Comparison of ENCODE assay signal across 8 mouse cellular contexts in the genomic region with DNA sequence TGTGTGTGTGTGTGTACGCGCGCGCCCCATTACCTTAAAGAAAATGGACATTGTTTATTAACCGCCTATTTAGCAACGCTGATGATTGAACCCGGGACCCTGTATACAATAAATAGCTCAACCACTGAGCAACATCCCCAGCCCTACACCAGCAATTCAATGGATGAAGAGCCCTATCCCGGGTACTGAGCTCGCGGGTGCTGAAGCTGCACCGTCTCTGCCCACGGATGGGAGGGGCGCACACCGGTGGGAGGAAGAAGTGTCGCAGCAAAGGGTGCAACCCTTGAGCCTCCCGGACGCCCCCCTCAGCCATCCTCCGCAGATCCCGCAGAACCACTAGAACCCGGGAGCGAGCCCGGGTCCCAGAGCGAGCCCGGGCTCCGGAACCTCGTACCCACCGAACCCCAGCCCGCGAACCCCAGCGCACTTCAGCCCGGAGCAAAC. TPM values are rescaled to one million over a fixed set of nuclear protein-coding genes. Genes with fewer than 3 reads are reported as not detected.
A peak's percentile ranks its signal among the peaks of the same experiment; 100 is the strongest.
DNase-seq lines count a peak whose midpoint lies in the region; ATAC-seq and TF ChIP-seq lines count a peak whose summit lies in the region.

No protein-coding gene starts in this region.

- 0 out of 2 replicates have a peak, but pooled peaks cover 4% of the 10 kb centered on the region for H3K27me3 ChIP-seq in forebrain, postnatal 0 days (ENCODE audit: insufficient read depth, low read length)
- no peaks in the 10 kb centered on the region; the same call in 1 of the 2 replicates for H3K27me3 ChIP-seq in liver, embryonic 15.5 days
- peaks cover 3% of the 10 kb centered on the region; the same call in 1 of the 2 replicates for H3K27me3 ChIP-seq in stomach, embryonic 15.5 days (replicated peaks)

- peak overlapping the region; percentile 81 for H3K9ac ChIP-seq in forebrain, postnatal 0 days
- H3K9ac ChIP-seq in liver, embryonic 15.5 days, result peak overlapping the region; percentile 84
- peak overlapping the region; percentile 73 for H3K9ac ChIP-seq in stomach, embryonic 15.5 days

- peak; percentile 10; the same call in 1 of the 2 replicates for TF ChIP-seq CTCF in forebrain, postnatal 0 days (IDR thresholded peaks at IDR 0.05; ENCODE audit: low read depth)

- H3K4me3 ChIP-seq in forebrain, postnatal 0 days (ENCODE audit: low read depth, low read length), result peak overlapping the region; percentile 88
- H3K4me3 ChIP-seq in liver, embryonic 15.5 days (replicated peaks), result peak overlapping the region; percentile 83
- H3K4me3 ChIP-seq in stomach, embryonic 15.5 days (replicated peaks), result peak overlapping the region; percentile 76

- H3K4me2 ChIP-seq in forebrain, postnatal 0 days (ENCODE audit: low read depth), result peak overlapping the region; percentile 71
- peak overlapping the region; percentile 99 for H3K4me2 ChIP-seq in liver, embryonic 15.5 days
- H3K4me2 ChIP-seq in stomach, embryonic 15.5 days, result peak overlapping the region; percentile 83

- H3K9me3 ChIP-seq in forebrain, postnatal 0 days (ENCODE audit: low read length), result no peaks in the 10 kb centered on the region
- H3K9me3 ChIP-seq in liver, embryonic 15.5 days (replicated peaks), result no peaks in the 10 kb centered on the region
- H3K9me3 ChIP-seq in stomach, embryonic 15.5 days, result no peaks in the 10 kb centered on the region

- peak; percentile 75 for ATAC-seq in frontal cortex, adult (ENCODE audit: low TSS enrichment)
- ATAC-seq in forebrain, postnatal 0 days, result peak; percentile 74
- ATAC-seq in liver, embryonic 15.5 days (ENCODE audit: insufficient read depth), result peak; percentile 70
- ATAC-seq in stomach, embryonic 15.5 days (ENCODE audit: insufficient read depth, low FRiP score, low read depth), result no peak; the same call in 1 of the 2 replicates

- 2% methylated on average over 31 of the region's 31 CpGs for WGBS in forebrain, postnatal 0 days
- WGBS in liver, embryonic 15.5 days (ENCODE audit: insufficient replicate concordance), result 1% methylated on average over 31 of the region's 31 CpGs
- WGBS in stomach, embryonic 15.5 days, result 1% methylated on average over 31 of the region's 31 CpGs

- no peaks in the 10 kb centered on the region for H3K4me1 ChIP-seq in forebrain, postnatal 0 days (ENCODE audit: insufficient read depth)
- peaks cover 26% of the 10 kb centered on the region for H3K4me1 ChIP-seq in liver, embryonic 15.5 days (replicated peaks)
- H3K4me1 ChIP-seq in stomach, embryonic 15.5 days, result 0 out of 2 replicates have a peak, but pooled peaks cover 5% of the 10 kb centered on the region

- H3K36me3 ChIP-seq in forebrain, postnatal 0 days (ENCODE audit: insufficient read depth), result no peaks in the 10 kb centered on the region
- no peaks in the 10 kb centered on the region; the same call in 1 of the 2 replicates for H3K36me3 ChIP-seq in liver, embryonic 15.5 days (replicated peaks)
- H3K36me3 ChIP-seq in stomach, embryonic 15.5 days, result no peaks in the 10 kb centered on the region

- H3K27ac ChIP-seq in forebrain, postnatal 0 days (ENCODE audit: low read depth, low read length), result peak overlapping the region; percentile 95
- H3K27ac ChIP-seq in liver, embryonic 15.5 days (replicated peaks), result peak overlapping the region; percentile 93
- peak overlapping the region; percentile 80 for H3K27ac ChIP-seq in stomach, embryonic 15.5 days

- DNase-seq in frontal cortex, postnatal 14 days (ENCODE audit: low spot score in 2 of 2), result no peak
- DNase-seq in spleen, postnatal 36 days (ENCODE audit: low spot score in 2 of 2), result peak; percentile 44 to 53
- no peak for DNase-seq in spleen, postnatal 14 days (ENCODE audit: low spot score in 2 of 2)
- DNase-seq in forebrain, postnatal 0 days, result no peak
- no peak for DNase-seq in cerebellum, adult 11-12 months

RNA-seq across cellular contexts. Expression of a gene that starts 0.4 kb away (rescaled TPM):
- 20.1 and 27.4 TPM in 2 replicates for total RNA-seq in forebrain, postnatal 0 days (2014; rRNA removed)
- polyA plus RNA-seq in forebrain, postnatal 0 days (2015; fragmentation: Nextera tagmentation; extraction: Ambion mirVana), result 4.7 and 7.0 TPM in 2 replicates
- 1.5 and 1.8 TPM in 2 replicates for polyA plus RNA-seq in liver, embryonic 15.5 days (2015; fragmentation: Nextera tagmentation; extraction: Ambion mirVana)
- polyA plus RNA-seq in stomach, embryonic 15.5 days (2015; fragmentation: Nextera tagmentation; extraction: Ambion mirVana), result 3.2 and 3.3 TPM in 2 replicates

RNA-seq across cellular contexts. Expression of a gene that starts 32.1 kb away (rescaled TPM):
- total RNA-seq in forebrain, postnatal 0 days (2014; rRNA removed), result 29.7 and 29.9 TPM in 2 replicates
- 9.0 and 11.6 TPM in 2 replicates for polyA plus RNA-seq in forebrain, postnatal 0 days (2015; fragmentation: Nextera tagmentation; extraction: Ambion mirVana)
- polyA plus RNA-seq in liver, embryonic 15.5 days (2015; fragmentation: Nextera tagmentation; extraction: Ambion mirVana), result 6.9 and 7.1 TPM in 2 replicates
- polyA plus RNA-seq in stomach, embryonic 15.5 days (2015; fragmentation: Nextera tagmentation; extraction: Ambion mirVana), result 19.9 TPM in 2 replicates

RNA-seq across cellular contexts. Expression of a gene that starts 58.4 kb away (rescaled TPM):
- total RNA-seq in forebrain, postnatal 0 days (2014; rRNA removed), result 738 and 1,020 TPM in 2 replicates
- polyA plus RNA-seq in forebrain, postnatal 0 days (2015; fragmentation: Nextera tagmentation; extraction: Ambion mirVana), result 708 and 819 TPM in 2 replicates
- 470 and 547 TPM in 2 replicates for polyA plus RNA-seq in liver, embryonic 15.5 days (2015; fragmentation: Nextera tagmentation; extraction: Ambion mirVana)
- 999 and 1,085 TPM in 2 replicates for polyA plus RNA-seq in stomach, embryonic 15.5 days (2015; fragmentation: Nextera tagmentation; extraction: Ambion mirVana)

Comparison
In these comparisons a context has a peak if more than half of its experiments do, and no peak if none do; other contexts are left out.
1. DNase-seq: peak in spleen, postnatal 36 days (2 of 2); none in frontal cortex, postnatal 14 days (0 of 2), spleen, postnatal 14 days (0 of 2), forebrain, postnatal 0 days (single experiment) and cerebellum, adult 11-12 months (single experiment).
2. Peak in every context shown above with its lines, with median percentiles within 50 percentile points of each other: H3K27ac ChIP-seq, H3K4me2 ChIP-seq, H3K4me3 ChIP-seq and H3K9ac ChIP-seq.